Mouse (Mus musculus): ENCODE results near the gene Zfp266. TPM values are rescaled to one million over a fixed set of nuclear protein-coding genes. Genes with fewer than 3 reads are reported as not detected.
A peak's percentile ranks its signal among the peaks of the same experiment; 100 is the strongest.

Zfp266 gene
- polyA plus RNA-seq, 1 experiment from 2014 or later = 160 TPM

DNA sequence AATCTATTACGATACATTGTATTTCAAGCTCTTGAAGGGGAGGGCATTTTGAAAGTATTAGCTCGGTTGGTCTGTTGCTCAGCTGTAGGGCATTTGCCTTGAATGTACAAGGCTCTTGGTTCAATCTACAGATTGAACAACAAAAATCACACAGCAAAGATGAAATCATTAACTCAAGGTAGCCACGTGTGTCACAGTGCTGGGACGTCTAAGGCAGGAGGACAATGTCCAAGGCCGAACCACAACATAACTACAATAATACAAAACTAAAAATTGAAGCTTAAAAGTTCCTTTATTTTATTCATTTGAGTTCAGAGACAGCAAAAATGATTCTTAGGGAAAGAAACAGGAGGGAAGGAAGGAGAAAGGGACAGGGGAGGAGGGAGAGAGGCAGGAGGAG is 31.7 kb downstream of the Zfp266 start:
- ATAC-seq (ENCODE audit: low FRiP score) = no peak
- Histone ChIP-seq H3K4me3 (replicated peaks) (no peak overlapping the region), H3K36me3 (replicated peaks) (peaks cover 22% of the 10 kb centered on the region), H3K27me3 (no peaks in the 10 kb centered on the region), H3K4me2 (no peak overlapping the region), H3K9ac (no peak overlapping the region), H3K27ac (no peak overlapping the region), H3K4me1 (peaks cover 35% of the 10 kb centered on the region), H3K9me3 (no peaks in the 10 kb centered on the region)
- 90% methylated on average over 5 of the region's 5 CpGs for WGBS

- H3K4me3 ChIP-seq (replicated peaks) = no peak overlapping the region
- no peaks in the 10 kb centered on the region for H3K9me3 ChIP-seq
- no peaks in the 10 kb centered on the region for H3K27me3 ChIP-seq
- no peak overlapping the region for H3K9ac ChIP-seq
- no peak overlapping the region for H3K27ac ChIP-seq
- H3K36me3 ChIP-seq (replicated peaks) = peaks cover 76% of the 10 kb centered on the region
- H3K4me2 ChIP-seq = no peak overlapping the region
- no peak for ATAC-seq (ENCODE audit: low FRiP score)
- WGBS = 92% methylated on average over 5 of the region's 5 CpGs
- no peaks in the 10 kb centered on the region for H3K4me1 ChIP-seq
Measured at GRCm38 (mm10) chr9:20479396-20479795, 41.8 kb downstream of the Zfp266 start.

DNA sequence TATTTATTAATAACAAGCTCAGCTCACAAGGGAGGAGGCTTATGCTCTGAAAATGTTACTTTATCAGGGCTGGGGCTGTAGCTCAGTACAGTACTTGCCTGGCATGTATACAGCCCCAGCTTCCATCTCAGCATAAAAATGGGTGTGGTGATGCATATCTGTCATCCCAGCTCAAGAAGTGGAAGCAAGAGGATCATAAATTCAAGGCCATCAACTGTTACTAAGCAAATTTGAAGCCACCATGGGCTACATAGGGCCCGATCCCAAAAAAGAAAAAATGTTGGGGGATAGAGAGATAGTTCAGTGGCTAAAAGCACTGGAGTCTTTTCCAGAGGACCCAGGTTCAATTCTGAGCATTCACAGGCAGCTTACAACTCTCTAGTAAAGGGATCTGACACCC is 44.6 kb downstream of the Zfp266 start:
- H3K9ac ChIP-seq = no peak overlapping the region
- no peaks in the 10 kb centered on the region for H3K9me3 ChIP-seq
- ATAC-seq (ENCODE audit: low FRiP score) = no peak
- H3K4me1 ChIP-seq = no peaks in the 10 kb centered on the region
- no peaks in the 10 kb centered on the region for H3K27me3 ChIP-seq
- peaks cover 77% of the 10 kb centered on the region for H3K36me3 ChIP-seq (replicated peaks)
- no peak overlapping the region for H3K27ac ChIP-seq
- no peak overlapping the region for H3K4me3 ChIP-seq (replicated peaks)
- H3K4me2 ChIP-seq = no peak overlapping the region
- WGBS = 86% methylated on average over 1 of the region's 1 CpGs

- 58% methylated on average over 7 of the region's 7 CpGs for WGBS
- H3K4me2 ChIP-seq = no peak overlapping the region
- no peak overlapping the region for H3K4me3 ChIP-seq (replicated peaks)
- no peaks in the 10 kb centered on the region for H3K4me1 ChIP-seq
- H3K27me3 ChIP-seq = 0 out of 2 replicates have a peak, but pooled peaks cover 3% of the 10 kb centered on the region
- H3K9me3 ChIP-seq = peaks cover 10% of the 10 kb centered on the region; the same call in 1 of the 2 replicates
- no peak overlapping the region for H3K9ac ChIP-seq
- H3K27ac ChIP-seq = no peak overlapping the region
- peak; percentile 61; the same call in 1 of the 2 replicates for ATAC-seq (ENCODE audit: low FRiP score)
- peaks cover 32% of the 10 kb centered on the region for H3K36me3 ChIP-seq (replicated peaks)
Measured at GRCm38 (mm10) chr9:20466761-20467442, 54.3 kb downstream of the Zfp266 start.

DNA sequence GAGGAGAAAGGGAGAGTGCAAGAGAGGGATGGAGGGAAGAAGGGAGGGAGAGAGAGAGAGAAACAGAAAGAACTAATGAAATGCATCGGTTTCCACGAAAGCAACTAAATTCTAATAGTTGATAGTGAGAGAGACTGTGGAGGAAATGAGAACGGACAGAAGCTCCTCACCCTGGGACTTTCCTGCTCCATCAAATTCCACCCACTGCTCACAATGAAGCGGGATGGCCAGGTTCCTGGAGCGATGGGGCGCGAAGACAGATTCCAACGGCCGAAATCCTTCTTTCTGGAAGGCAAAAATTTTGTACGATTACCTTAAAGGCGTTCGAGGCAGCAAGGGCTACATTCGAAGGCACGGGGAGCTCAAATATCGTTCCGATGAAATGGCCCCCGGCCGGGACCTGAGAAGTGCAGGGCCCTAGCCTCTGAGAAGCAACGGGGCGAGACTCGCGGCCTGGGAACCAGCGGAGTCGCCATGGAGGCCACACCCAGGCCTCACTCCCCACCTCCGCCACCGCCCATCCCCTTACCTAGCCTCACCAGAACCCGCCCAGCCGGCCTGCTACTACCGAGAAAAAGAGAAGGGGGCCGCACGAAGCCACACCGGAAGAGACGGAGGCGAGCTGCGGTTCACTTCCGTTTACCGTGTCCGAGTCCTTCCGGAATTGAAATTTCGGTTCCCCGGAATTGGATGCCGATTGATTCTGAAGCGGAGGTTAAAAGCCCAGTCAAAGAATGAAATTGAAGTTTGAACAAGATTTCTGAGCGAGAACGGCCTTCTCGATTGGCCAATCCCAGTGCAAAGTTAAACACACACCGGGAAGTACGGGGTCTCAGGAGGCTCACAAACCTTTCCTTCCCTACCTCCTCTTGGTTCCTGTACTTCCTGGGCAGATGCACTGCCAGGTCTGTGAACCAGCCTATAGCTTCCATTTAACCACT is 61.6 kb downstream of the Zfp266 start, which contains the start of gene Zfp26:
TSS of gene Zfp26 (minus strand) at position 786 of the 941 bp plus-strand sequence.
- peak within 1 kb of the TSS; percentile 89 for H3K4me2 ChIP-seq
- H3K9me3 ChIP-seq = no peaks in the 10 kb centered on the region
- H3K27me3 ChIP-seq = 0 out of 2 replicates have a peak, but pooled peaks cover 3% of the 10 kb centered on the region
- H3K27ac ChIP-seq = peak within 1 kb of the TSS; percentile 87
- peak; percentile 93 for ATAC-seq (ENCODE audit: low FRiP score)
- H3K4me1 ChIP-seq = peaks cover 16% of the 10 kb centered on the region
- peaks cover 26% of the 10 kb centered on the region for H3K36me3 ChIP-seq (replicated peaks)
- peak within 1 kb of the TSS; percentile 72 for H3K4me3 ChIP-seq (replicated peaks)
- under 1% methylated on average over 48 of the region's 48 CpGs for WGBS
- H3K9ac ChIP-seq = peak within 1 kb of the TSS; percentile 76

- H3K9me3 ChIP-seq = no peaks in the 10 kb centered on the region
- H3K27ac ChIP-seq = no peak overlapping the region
- H3K36me3 ChIP-seq (replicated peaks) = peaks cover 52% of the 10 kb centered on the region
- no peak overlapping the region for H3K9ac ChIP-seq
- no peak overlapping the region for H3K4me3 ChIP-seq (replicated peaks)
- H3K27me3 ChIP-seq = no peaks in the 10 kb centered on the region
- H3K4me2 ChIP-seq = no peak overlapping the region
- WGBS = 90% methylated on average over 4 of the region's 4 CpGs
- peaks cover 7% of the 10 kb centered on the region for H3K4me1 ChIP-seq
- ATAC-seq (ENCODE audit: low FRiP score) = no peak
Measured at GRCm38 (mm10) chr9:20453647-20454046, 67.6 kb downstream of the Zfp266 start.

- Histone ChIP-seq H3K36me3 (replicated peaks) (peaks cover 46% of the 10 kb centered on the region), H3K9ac (no peak overlapping the region)
Measured at GRCm38 (mm10) chr9:20451493-20451892, 69.7 kb downstream of the Zfp266 start.

More at GRCm38 (mm10) chr9:20451493-20451892, 69.7 kb downstream of the Zfp266 start:
- ATAC-seq (ENCODE audit: low FRiP score) = no peak
- Histone ChIP-seq H3K4me3 (replicated peaks) (no peak overlapping the region), H3K9me3 (no peaks in the 10 kb centered on the region), H3K27me3 (no peaks in the 10 kb centered on the region), H3K27ac (no peak overlapping the region), H3K4me1 (no peaks in the 10 kb centered on the region), H3K4me2 (no peak overlapping the region)
- 93% methylated on average over 1 of the region's 1 CpGs for WGBS

Other genes with a start within 250 kb of the Zfp266 start
- gene Olfr39, start 239.1 kb downstream of the Zfp266 start, polyA plus RNA-seq (2016; fragmentation: Nextera tagmentation; extraction: Ambion mirVana) = not detected in 2 replicates
- not detected in 2 replicates for gene Olfr873, start 222.9 kb downstream of the Zfp266 start, polyA plus RNA-seq (2016; fragmentation: Nextera tagmentation; extraction: Ambion mirVana)
- not detected in 2 replicates for gene Olfr18, start 185.3 kb downstream of the Zfp266 start, polyA plus RNA-seq (2016; fragmentation: Nextera tagmentation; extraction: Ambion mirVana)
- 37.0 and 37.2 TPM in 2 replicates for gene Zfp560, start 136.2 kb downstream of the Zfp266 start, polyA plus RNA-seq (2016; fragmentation: Nextera tagmentation; extraction: Ambion mirVana)
- 32.1 and 36.5 TPM in 2 replicates for gene Zfp26, start 61.3 kb downstream of the Zfp266 start, polyA plus RNA-seq (2016; fragmentation: Nextera tagmentation; extraction: Ambion mirVana)
- gene Zfp426, start 28.7 kb downstream of the Zfp266 start, polyA plus RNA-seq (2016; fragmentation: Nextera tagmentation; extraction: Ambion mirVana) = 29.1 and 32.5 TPM in 2 replicates
- 28.2 and 30.5 TPM in 2 replicates for gene Zfp846, start 59.9 kb upstream of the Zfp266 start, polyA plus RNA-seq (2016; fragmentation: Nextera tagmentation; extraction: Ambion mirVana)
- 499 and 516 TPM in 2 replicates for gene Ubl5, start 121.5 kb upstream of the Zfp266 start, polyA plus RNA-seq (2016; fragmentation: Nextera tagmentation; extraction: Ambion mirVana)
- 16.2 and 16.4 TPM in 2 replicates for gene Fbxl12, start 123.3 kb upstream of the Zfp266 start, polyA plus RNA-seq (2016; fragmentation: Nextera tagmentation; extraction: Ambion mirVana)
- 53.9 and 56.2 TPM in 2 replicates for gene Pin1, start 130.7 kb upstream of the Zfp266 start, polyA plus RNA-seq (2016; fragmentation: Nextera tagmentation; extraction: Ambion mirVana)
- 35.2 and 36.4 TPM in 2 replicates for gene Olfm2, start 224.9 kb upstream of the Zfp266 start, polyA plus RNA-seq (2016; fragmentation: Nextera tagmentation; extraction: Ambion mirVana)